Mouse (Mus musculus): ENCODE data around the gene Ryr2.
"Not testable (repeated sequence)": the region's sequence is repeated elsewhere in the genome, so short reads cannot be mapped to it uniquely, and the experiment has no call there.

Gene Ryr2

GRCm38 (mm10) chr13:11880503-11881227, 226.1 kb downstream of the Ryr2 start:
- DNase-seq (ENCODE audit: low spot score) = peak; percentile 17

- no peak for DNase-seq (ENCODE audit: low spot score)
Observed at GRCm38 (mm10) chr13:11879037-11879436, 227.7 kb downstream of the Ryr2 start.

GRCm38 (mm10) chr13:11874852-11875251, 231.9 kb downstream of the Ryr2 start:
- no peak for DNase-seq (ENCODE audit: low spot score)

- no peak for DNase-seq (ENCODE audit: low spot score)
Observed at GRCm38 (mm10) chr13:11869971-11870370, 236.8 kb downstream of the Ryr2 start.

- DNase-seq (ENCODE audit: low spot score) = no peak
Observed at GRCm38 (mm10) chr13:11869486-11869885, 237.3 kb downstream of the Ryr2 start.

- no peak for DNase-seq (ENCODE audit: low spot score)
Observed at GRCm38 (mm10) chr13:11868979-11869378, 237.8 kb downstream of the Ryr2 start.

DNA sequence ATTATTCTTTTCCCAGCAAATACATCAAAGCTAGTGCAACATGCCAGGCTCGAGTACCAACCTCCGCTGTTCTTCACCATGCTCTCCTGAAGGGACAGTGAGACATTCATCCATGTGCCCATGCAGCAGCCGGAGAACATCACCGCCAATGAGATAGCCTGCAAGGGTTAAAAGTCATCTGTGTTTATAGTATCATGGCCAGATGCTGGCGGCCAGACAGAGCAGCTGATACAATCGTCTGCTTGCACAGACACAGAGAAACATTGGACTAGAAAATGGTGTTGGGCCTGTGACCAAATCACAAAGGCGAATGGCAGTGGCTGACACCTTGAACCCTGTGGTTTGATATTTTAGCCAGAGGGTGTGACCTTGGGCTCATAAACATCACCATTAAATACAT, 238.7 kb downstream of the Ryr2 start:
- DNase-seq (ENCODE audit: low spot score) = no peak

- no peak for DNase-seq (ENCODE audit: low spot score)
Observed at GRCm38 (mm10) chr13:11865261-11865660, 241.5 kb downstream of the Ryr2 start.

DNA sequence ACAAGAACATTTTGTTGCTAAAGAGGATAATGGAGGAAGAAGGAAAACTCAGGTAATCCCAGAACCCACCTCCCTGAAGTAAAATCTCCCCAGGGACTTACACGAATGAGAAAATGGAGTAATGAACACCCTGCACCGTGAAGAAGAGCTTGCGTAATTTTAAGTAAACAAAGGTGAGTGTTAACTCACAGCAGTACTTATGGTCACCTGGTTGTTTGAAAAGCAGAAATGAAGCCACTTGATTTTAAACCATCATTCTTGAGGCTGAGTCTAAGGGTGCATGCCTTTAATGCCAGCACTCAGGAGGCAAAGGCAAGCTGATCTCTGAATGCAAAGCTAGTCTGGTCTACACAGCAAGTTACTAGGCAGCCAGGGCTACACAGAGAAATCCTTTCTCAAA, 255.1 kb downstream of the Ryr2 start:
- DNase-seq (ENCODE audit: low spot score) = no peak

- DNase-seq (ENCODE audit: low spot score) = no peak
Observed at GRCm38 (mm10) chr13:11843889-11844288, 262.9 kb downstream of the Ryr2 start.

- no peak for DNase-seq (ENCODE audit: low spot score)
Observed at GRCm38 (mm10) chr13:11837870-11838269, 268.9 kb downstream of the Ryr2 start.

DNA sequence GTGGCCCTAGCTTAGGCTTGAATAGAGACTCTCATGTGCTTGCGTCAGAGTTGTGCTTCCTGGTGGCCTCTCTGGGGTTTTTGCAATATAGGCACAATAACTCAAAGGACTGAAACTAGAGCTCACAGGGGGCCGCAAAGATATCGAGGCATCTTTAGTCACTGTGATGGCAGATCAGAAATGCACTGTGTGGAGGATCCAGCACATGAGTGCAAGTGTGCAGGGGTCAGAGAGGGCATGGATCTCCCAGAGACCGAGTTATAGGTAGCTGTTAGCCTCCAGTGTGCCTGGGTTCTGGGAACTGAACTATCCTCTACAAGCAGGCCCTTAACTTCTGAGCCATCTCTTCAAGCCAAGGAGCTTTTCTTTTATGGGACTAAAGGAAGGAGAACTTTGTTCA, 269.6 kb downstream of the Ryr2 start:
- no peak for DNase-seq (ENCODE audit: low spot score)

DNA sequence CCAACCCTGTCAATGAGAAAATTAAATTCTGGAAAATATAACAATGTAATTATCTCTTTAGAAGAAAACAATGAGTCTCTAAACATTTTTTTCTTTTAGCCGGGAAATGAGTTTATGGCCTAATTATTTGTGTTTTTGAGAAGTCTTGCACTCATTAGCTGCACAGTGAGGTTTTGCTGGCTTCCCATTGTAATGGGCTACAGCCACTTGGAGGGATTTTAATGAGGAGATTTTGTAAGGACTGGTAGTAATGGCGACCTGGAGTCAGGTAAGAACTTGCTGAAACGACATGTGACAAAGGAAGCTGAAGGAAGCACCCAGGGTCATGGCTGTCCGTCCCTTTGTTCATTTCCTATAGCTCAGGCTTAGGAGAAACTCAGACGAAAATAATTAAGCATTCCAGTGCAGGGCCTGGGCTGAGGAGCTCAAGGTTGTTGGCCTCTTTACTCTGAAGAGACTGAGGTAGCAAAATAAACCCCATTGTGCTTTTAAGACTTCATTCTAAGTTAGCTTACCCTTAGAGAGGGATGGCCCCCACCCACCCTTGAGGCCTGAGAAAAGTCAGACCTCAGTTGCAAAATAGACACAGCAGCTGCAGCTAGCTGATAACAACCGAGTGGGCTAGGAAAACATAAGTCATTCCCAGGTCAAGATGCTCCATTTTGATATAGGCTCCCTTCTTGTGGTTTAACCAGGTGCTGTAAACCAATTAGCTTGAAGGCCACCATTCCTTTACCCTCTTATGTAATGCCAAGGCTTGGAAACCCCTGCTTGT, 270.3 kb downstream of the Ryr2 start:
- no peak for DNase-seq (ENCODE audit: low spot score)

GRCm38 (mm10) chr13:11831210-11831609, 275.5 kb downstream of the Ryr2 start:
- no peak for DNase-seq (ENCODE audit: low spot score)

DNA sequence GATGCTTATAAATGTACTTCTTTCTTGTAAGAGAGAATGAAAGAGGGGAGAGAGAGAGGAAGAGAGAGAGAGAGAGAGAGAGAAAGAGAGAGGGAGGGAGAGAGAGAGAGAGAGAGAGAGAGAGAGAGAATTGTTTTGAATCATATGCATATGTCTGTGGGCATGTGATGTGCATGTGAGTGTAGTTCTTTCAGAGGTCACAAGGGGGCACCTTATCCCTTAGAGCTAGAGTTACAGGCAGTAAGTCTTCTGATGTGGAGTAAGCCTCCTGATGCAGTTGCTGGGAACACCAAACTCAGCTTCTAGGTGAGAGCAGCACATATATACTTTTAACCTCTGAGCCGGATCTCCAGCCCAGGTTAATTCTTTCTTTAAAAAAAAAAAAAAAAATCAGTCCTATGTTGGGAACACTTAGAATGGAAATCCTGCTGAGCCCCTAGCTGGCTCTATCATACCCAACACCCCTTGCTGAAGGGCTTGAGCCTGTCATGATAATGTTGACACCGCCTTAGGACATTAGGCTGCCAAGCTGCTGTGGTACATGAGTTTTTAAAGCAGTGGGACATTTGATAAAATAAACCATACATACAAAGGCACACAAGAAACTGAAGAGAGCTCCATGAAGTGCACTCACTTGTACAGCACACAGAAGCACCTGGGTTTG, 281.1 kb downstream of the Ryr2 start:
- peak; percentile 19 for DNase-seq (ENCODE audit: low spot score)

GRCm38 (mm10) chr13:11818723-11819122, 288.0 kb downstream of the Ryr2 start:
- DNase-seq (ENCODE audit: low spot score) = no peak

- not testable (repeated sequence) for DNase-seq (ENCODE audit: low spot score)
Observed at GRCm38 (mm10) chr13:11809365-11809764, 297.4 kb downstream of the Ryr2 start.

DNA sequence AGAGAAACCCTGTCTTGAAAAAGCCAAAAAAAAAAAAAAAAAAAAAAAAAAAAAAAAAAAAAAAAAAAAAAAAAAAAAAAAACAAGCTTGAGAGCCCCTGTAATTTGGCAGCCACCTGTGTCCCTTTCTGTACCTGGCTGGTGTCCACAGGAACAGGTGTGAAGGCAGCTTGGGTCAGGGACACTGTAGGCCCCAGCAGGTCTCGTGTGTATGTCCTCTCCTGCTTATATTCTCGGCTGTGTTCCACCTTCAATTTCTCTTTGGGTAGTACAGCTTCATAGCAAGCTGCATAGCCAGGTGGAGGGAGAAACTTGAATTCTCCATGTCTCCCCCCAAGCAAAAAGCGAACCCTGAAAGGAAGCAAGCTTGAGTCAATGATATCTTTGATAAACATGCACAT, 314.2 kb downstream of the Ryr2 start:
- no peak for DNase-seq (ENCODE audit: low spot score)

DNA sequence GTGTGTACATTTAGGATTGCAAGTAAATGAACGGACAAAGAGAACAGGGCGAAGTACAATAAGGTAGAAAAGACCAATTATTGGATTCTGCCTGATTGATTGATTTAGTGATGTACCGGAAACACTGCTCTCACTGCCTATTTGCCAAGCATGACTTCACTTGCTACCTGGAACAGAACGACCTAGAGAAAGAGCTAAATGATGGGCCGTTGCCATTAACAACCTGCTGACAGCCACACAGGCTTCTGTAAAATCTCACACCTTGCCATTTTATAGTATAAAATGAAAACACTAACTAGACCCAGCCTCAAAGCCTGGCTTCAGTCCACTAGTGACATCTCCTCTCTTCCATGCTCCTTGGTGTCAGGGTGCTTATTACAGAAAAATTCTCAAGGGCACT, 316.2 kb downstream of the Ryr2 start:
- no peak for DNase-seq (ENCODE audit: low spot score)

DNA sequence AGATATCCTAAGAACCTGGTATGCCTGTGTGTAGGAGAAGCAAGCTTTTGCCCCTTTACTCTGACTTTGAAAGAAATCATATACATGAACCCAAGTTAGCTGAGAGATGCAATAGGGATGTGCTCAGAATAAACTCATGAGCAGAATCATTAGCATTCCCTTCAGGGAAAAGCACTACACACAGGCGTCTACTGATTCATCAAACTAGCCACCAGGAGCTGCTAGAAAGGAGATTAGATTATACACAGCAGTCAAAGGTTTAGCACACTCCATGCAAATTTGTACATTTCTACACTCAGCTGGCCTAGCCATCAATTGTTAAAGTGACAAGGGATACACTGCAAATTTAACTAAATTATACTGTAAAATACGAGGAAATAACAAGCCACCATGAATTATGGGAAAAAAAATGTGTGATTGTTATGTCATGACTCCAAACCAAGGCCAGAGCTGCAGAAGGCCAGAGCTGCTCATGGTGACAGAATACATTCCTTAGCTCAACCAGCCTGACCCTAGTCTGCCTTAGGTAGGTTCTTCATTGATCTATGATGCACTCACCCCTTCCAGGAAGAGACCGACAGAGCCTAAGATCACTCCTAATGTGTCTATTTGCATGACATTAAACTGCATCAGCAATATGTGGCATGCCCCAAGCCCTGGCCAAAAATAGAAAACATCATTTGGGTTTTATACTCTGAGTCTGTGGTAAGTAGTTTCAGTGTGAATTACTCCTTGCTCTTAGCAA, 324.2 kb downstream of the Ryr2 start:
- no peak for DNase-seq (ENCODE audit: low spot score)

GRCm38 (mm10) chr13:11781065-11781464, 325.7 kb downstream of the Ryr2 start:
- no peak for DNase-seq (ENCODE audit: low spot score)

- DNase-seq (ENCODE audit: low spot score) = no peak
Observed at GRCm38 (mm10) chr13:11777726-11778125, 329.0 kb downstream of the Ryr2 start.
